Mouse (Mus musculus) embryo, embryonic 11.5 days (tissue): ENCODE results near the gene Psd.

Experiments used
- DNase-seq: peaks from one replicate; pipeline ENCODE4 v3.0.0-alpha.2; 2012; ENCODE audit warnings: low read depth, low spot score

The Psd gene

DNA sequence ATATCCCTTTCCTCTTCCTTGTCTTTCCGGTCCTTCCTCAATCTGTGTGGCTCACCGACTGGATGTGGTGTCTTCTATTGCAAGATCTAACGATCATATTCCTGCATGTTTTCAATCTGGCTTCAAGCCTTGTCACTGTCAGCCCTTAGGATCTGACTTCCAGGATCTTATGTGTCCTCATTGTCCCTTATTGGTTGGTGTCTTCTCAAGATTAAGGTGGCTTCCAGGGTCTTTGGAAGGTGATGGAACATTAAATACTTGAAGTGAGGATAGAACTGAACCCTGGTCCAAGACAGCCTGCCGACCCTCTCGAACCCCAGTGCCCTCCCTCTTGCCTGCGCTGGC lies 12.0 kb upstream of the Psd start:
- no peak for DNase-seq

GRCm38 (mm10) chr19:46338331-46338936 lies 11.5 kb upstream of the Psd start, which contains the start of gene Cuedc2:
Gene Cuedc2, minus strand, starts transcription at chr19:46338702.
- DNase-seq = peak; percentile 93

DNA sequence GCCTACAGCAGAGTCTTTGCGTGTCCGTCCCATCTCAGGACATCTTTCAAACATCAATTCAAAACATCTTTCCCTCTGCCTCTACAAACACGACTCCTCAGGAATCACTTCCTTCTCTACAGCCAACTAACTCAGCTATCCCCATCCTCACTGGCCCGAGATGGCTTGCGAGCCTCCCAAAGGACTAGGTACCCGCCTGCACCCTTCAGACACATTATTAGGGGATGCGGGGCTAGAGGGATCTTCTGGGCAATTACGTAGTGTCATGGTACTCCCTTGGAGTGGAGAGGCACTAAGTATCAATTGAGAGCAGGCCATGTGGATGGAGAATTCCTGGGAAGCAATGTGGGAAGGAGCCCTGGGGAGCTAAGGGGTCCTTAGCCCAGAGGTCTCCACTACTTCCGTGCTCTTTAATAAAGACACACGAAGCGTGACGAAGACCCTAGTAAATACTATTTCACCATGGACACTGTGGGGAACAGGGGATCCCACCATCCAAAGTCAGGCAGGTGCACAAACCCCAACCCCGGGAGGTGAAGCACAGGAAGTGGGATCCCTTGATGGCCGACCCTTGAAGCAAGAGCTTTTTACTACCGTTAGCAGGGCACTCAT lies 10.9 kb upstream of the Psd start:
- DNase-seq = no peak

GRCm38 (mm10) chr19:46333906-46334305 lies 7.0 kb upstream of the Psd start:
- no peak for DNase-seq

- DNase-seq = no peak
Observed at GRCm38 (mm10) chr19:46332721-46333339, 5.9 kb upstream of the Psd start.

- no peak for DNase-seq
Observed at GRCm38 (mm10) chr19:46331936-46332335, 5.0 kb upstream of the Psd start.

GRCm38 (mm10) chr19:46331326-46331725 lies 4.4 kb upstream of the Psd start:
- no peak for DNase-seq

GRCm38 (mm10) chr19:46330696-46331095 lies 3.7 kb upstream of the Psd start:
- DNase-seq = no peak

DNA sequence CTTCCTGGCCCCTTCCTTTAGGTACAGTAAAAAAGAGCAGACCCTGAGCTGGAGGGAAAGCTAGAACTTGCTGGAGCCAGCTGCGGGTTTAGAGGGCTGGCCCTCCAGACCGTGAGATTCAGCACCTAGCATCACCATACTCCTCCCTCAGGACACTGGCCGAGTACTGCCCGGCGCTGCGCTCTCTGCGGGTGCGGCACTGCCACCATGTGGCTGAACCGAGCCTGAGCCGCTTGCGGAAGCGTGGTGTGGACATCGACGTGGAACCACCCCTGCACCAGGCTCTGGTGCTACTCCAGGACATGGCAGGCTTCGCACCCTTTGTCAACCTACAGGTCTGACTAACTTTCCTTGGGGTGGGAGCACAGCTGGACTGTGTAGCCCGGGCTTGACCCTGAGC lies 3.0 kb upstream of the Psd start:
- no peak for DNase-seq

- no peak for DNase-seq
Observed at GRCm38 (mm10) chr19:46329031-46329641, 2.2 kb upstream of the Psd start.

DNA sequence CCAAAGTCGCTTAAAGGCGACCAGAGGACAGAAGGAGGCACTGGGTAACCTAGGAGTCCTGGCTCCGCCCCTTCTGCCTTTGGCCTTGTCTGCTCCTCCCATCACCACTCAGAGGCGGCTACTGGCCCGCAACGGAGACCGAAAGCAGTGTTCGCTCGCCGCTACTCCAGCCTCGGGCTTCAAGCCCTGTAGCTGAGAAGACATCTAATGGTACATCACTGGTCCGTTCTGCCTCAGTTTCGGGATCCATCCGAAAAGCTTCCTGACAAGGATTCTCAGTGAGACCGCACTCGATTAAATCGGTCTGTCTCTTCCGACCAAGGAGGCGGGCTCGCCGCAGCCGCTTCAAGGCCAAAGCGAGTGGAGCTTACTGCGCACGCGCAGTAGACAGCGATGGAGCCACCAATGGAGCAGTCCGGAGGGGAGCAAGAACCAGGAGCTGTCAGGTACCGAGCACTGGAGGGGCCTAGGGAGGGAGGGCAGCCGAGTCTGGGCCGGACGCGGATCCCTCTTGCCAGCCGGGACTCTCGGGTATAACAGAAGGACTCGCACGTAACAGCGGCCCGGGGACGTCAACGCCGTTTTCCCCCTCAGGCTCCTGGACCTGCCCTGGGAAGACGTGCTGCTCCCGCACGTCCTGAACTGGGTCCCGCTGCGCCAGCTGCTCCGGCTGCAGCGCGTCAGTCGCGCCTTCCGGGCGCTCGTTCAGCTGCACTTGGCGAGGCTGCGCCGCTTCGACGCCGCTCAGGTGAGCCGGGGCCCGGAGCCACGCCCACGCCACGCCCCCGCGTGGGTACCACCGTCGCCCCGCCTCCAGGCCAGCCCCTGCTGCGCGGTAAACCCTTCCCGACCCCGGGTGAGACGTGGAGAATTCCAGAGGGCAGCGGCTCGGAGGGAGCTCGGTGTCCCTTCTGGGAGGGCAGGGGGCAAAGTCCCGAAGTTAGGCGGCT lies 1.4 kb upstream of the Psd start, which contains the start of gene Fbxl15:
Gene Fbxl15 (plus strand): TSS at position 104 of the 950 bp plus-strand sequence.
- DNase-seq = peak; percentile 97

- no peak for DNase-seq
Observed at GRCm38 (mm10) chr19:46327531-46328064, 642 bp upstream of the Psd start.

GRCm38 (mm10) chr19:46326019-46326755 lies 769 bp downstream of the Psd start:
- no peak for DNase-seq

DNA sequence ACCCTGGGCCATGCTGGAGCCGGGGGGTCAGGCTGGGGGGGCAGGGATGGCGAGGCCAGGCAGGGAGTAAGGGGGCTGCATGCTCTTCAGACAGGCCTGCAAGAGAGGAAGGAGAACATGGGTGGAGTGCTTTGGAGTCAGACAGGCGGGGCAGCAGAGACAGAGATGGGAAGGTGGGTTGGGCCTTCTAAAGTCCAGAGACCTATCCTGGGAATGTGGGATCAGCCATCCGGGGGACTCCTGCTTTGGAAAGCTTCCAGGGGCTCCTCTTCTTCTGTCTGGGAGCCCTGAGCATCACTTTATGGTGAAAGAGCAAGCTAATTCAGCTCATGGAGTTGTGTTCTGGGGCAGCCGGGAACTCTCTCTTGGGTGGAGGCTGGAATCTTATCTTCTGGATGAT lies 2.0 kb downstream of the Psd start:
- DNase-seq = no peak

- no peak for DNase-seq
Observed at GRCm38 (mm10) chr19:46324366-46324765, 2.6 kb downstream of the Psd start.

DNA sequence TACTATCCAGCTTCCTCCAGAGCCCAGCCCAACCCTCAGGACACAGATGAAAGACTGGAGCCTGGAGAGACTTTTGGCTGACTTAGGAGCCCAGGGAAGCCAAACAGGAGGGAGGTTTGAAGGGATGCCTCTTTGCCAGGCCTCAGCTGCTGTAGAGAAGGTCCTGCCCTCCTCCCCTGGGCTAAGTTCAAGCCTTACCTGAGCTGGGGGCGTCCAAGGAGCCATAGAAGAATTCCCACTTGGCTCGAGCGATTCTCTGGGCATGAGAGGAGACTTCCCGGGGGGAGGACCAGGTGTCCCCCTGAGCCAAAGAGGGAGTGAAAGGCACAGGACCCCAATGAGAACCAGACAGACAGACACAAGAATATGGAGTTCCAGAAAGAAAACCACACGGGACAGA lies 3.2 kb downstream of the Psd start:
- DNase-seq = no peak

- no peak for DNase-seq
Observed at GRCm38 (mm10) chr19:46322996-46323572, 3.9 kb downstream of the Psd start.

DNA sequence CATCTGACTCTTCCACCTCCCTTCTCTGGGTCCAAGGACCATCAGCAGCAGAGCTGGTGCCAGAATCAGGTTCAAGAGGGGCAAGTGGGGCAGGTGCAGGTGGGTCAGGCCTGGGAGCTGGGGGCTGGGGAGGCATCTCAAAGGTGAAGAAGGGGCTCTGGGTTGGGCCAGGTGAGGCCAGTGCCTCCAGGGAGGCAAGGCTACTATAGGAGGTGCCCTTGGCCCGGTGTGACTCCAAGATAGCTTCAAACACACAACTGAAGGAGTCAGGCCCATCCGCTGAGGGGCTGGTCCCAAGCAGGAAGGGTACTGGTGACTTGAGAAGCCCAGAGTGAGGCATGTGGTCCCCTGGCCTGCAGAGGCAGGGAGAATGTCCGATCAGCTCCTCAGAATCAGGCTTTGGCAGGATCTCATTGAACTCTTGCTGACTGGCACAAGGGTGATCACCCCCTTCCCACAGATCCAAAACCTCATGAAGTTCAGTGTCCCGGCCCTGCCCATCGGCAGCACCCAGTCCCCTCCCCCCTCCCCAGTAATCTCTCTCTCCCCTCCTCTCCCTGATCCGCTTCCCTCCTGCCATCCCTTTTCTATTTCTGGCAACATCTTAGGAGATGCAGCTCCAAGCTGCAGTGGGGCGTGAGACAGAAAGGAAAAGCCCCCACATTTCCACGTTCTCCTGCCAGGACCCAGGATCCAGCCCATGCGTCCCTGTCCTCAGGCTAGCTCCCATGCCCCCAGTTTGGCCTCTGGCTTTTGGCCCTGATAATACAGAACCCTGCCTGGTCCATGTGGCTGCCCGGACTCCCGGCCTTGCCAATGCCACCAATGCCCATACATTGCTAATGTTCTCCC lies 4.6 kb downstream of the Psd start:
- DNase-seq = no peak
